Mouse (Mus musculus) heart, adult 8-10 months (tissue): ENCODE results near the gene Pus1. TPM values are rescaled to one million over a fixed set of nuclear protein-coding genes. Genes with fewer than 3 reads are reported as not detected.

Source experiments
- total RNA-seq, 4 experiments: library from RNA; stranded (reverse); gene quantifications; 2 replicates each; pipeline ENCODE4 v1.2.4; 2022

The Pus1 gene
- total RNA-seq, 4 experiments from 2014 or later, result 16.0 to 24.6 (median 21.3) TPM

Other genes with a start within 250 kb of the Pus1 start
- not detected for gene Galnt9, start 236.3 kb downstream of the Pus1 start, total RNA-seq
- 10 to 100 TPM; 12.7 to 13.9 (median 13.6) TPM for gene Noc4l, start 127.2 kb downstream of the Pus1 start, total RNA-seq
- 10 to 100 TPM in 3 of 4 experiments, 1 to 10 TPM in 1; 9.1 to 11.4 (median 10.9) TPM for gene Ddx51, start 127.2 kb downstream of the Pus1 start, total RNA-seq
- 10 to 100 TPM; 33.2 to 37.3 (median 34.8) TPM for gene Ep400, start 9.9 kb downstream of the Pus1 start, total RNA-seq
- gene Ulk1, start 29.4 kb upstream of the Pus1 start, total RNA-seq, result 10 to 100 TPM; 63.1 to 99.8 (median 73.6) TPM
- 10 to 100 TPM; 17.6 to 21.4 (median 20.4) TPM for gene Hscb, start 59.1 kb upstream of the Pus1 start, total RNA-seq
- 1 to 10 TPM; 2.0 to 3.2 (median 2.4) TPM for gene Chek2, start 59.3 kb upstream of the Pus1 start, total RNA-seq
- 10 to 100 TPM; 11.0 to 17.2 (median 12.3) TPM for gene Ttc28, start 99.1 kb upstream of the Pus1 start, total RNA-seq